Mouse (Mus musculus) midbrain, embryonic 14.5 days (tissue): ENCODE data around the gene Acta2. TPM values are rescaled to one million over a fixed set of nuclear protein-coding genes. Genes with fewer than 3 reads are reported as not detected.
"Not testable (repeated sequence)": the region's sequence is repeated elsewhere in the genome, so short reads cannot be mapped to it uniquely, and the experiment has no call there.

Source experiments
- ATAC-seq: fragments of 200-750 bp; cut with Nextera tagmentation; 2 replicates; pipeline ENCODE4 v1.8.0; 2017; ENCODE audit warnings: moderate number of reproducible peaks, moderate library complexity; ENCODE audit not compliant: low FRiP score, low TSS enrichment
- DNase-seq: peaks from one replicate; pipeline ENCODE4 v3.0.0-alpha.2; 2015
- H3K27ac ChIP-seq: fragments of 300-500 bp; sonication (generic); replicated peaks from 2 replicates; pipeline ENCODE4 v1.5.1; 2014; ENCODE audit warnings: mild to moderate bottlenecking, low read depth, low read length, moderate library complexity
- H3K27me3 ChIP-seq: fragments of 300-500 bp; sonication (generic); 2 replicates; pipeline ENCODE4 v1.6.1; 2014; ENCODE audit warnings: low read length, control low read depth, mixed read lengths; ENCODE audit not compliant: control insufficient read depth, insufficient read depth
- H3K36me3 ChIP-seq: fragments of 300-500 bp; sonication (generic); 2 replicates; pipeline ENCODE4 v1.6.1; 2014; ENCODE audit warnings: low read length, control low read depth; ENCODE audit not compliant: control insufficient read depth, insufficient read depth
- H3K4me1 ChIP-seq: fragments of 300-500 bp; sonication (generic); 2 replicates; pipeline ENCODE4 v1.6.1; 2014; ENCODE audit warnings: mild to moderate bottlenecking, antibody characterized with exemption, low read length, control low read depth; ENCODE audit not compliant: control insufficient read depth, insufficient read depth
- H3K4me2 ChIP-seq: fragments of 300-500 bp; sonication (generic); 2 replicates; pipeline ENCODE4 v1.6.1; 2014; ENCODE audit warnings: mild to moderate bottlenecking, low read length, moderate library complexity
- H3K4me3 ChIP-seq: fragments of 300-500 bp; sonication (generic); replicated peaks from 2 replicates; pipeline ENCODE4 v1.5.1; 2014; ENCODE audit warnings: low read depth, low read length
- H3K9ac ChIP-seq: fragments of 300-500 bp; sonication (generic); replicated peaks from 2 replicates; pipeline ENCODE4 v1.6.1; 2014; ENCODE audit warnings: mild to moderate bottlenecking, low read length, moderate library complexity
- H3K9me3 ChIP-seq: fragments of 300-500 bp; sonication (generic); 2 replicates; pipeline ENCODE4 v1.6.1; 2016; ENCODE audit warnings: low read length, control low read depth, mixed read lengths; ENCODE audit not compliant: control insufficient read depth
- WGBS: fragments of 180-500 bp; shearing (Covaris S2); extraction: QIAGEN DNeasy Blood & Tissue Kit; methylation state at CpG from one replicate; pipeline ENCODE4 v1.1.7; 2014; 5-methylcytosine and 5-hydroxymethylcytosine counted together
- polyA plus RNA-seq: library from polyadenylated mRNA; unstranded; fragments of >200 nt; fragmentation: Nextera tagmentation; extraction: Ambion mirVana; gene quantifications from 2 replicates; pipeline ENCODE4 v1.2.1, GENCODE M21; 2014

Acta2 gene
- polyA plus RNA-seq, 1 experiment from 2014 or later = 11.3 TPM

GRCm38 (mm10) chr19:34209930-34210581, 45.3 kb downstream of the Acta2 start:
- DNase-seq (no peak), ATAC-seq (no peak)
- no peak overlapping the region for H3K9ac ChIP-seq
- 86% methylated on average over 8 of the region's 8 CpGs for WGBS
- H3K36me3 ChIP-seq = no peaks in the 10 kb centered on the region
- H3K27me3 ChIP-seq = no peaks in the 10 kb centered on the region
- H3K9me3 ChIP-seq = no peaks in the 10 kb centered on the region
- H3K4me1 ChIP-seq = no peaks in the 10 kb centered on the region
- H3K4me2 ChIP-seq = no peak overlapping the region
- no peak overlapping the region for H3K27ac ChIP-seq
- no peak overlapping the region for H3K4me3 ChIP-seq

- Histone ChIP-seq H3K4me2 (no peak overlapping the region), H3K4me3 (no peak overlapping the region), H3K4me1 (no peaks in the 10 kb centered on the region), H3K27ac (no peak overlapping the region), H3K27me3 (no peaks in the 10 kb centered on the region), H3K9me3 (no peaks in the 10 kb centered on the region), H3K9ac (no peak overlapping the region), H3K36me3 (no peaks in the 10 kb centered on the region)
- ATAC-seq (no peak), DNase-seq (no peak)
- WGBS = 89% methylated on average over 3 of the region's 3 CpGs
Observed at GRCm38 (mm10) chr19:34209031-34209430, 46.4 kb downstream of the Acta2 start.

DNA sequence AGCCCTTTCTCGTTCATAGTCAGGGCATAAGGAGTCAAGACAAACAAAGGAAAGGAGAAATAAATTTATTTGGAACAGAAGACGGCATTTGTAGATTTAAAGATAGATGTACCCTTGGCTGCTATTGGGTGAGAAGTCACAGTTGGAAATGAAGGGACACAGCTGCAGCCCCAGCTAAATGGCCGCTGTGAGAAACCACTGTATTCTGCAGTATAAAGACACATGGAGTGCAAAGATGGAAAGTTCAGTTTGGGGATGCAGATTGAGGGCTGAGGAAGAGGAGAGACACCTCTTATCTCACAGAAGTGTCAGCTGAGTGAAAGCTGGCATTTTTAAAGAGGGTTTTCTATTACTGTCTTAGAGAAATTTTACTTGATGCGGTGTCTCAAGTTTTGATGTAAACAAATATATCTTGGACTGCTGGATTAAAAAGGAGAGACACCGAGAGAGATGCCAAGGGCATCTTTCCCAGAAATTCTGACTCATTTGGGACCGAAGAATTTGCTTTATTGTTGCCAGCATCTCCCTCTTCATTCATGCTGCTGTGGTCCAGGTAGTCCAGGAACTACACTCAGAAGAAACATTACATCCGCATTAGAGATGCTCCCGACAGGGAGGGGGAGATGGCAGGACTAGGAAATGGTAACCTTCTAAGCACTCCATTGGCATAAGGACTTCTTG, 48.5 kb downstream of the Acta2 start:
- Histone ChIP-seq H3K4me3 (no peak overlapping the region), H3K36me3 (no peaks in the 10 kb centered on the region), H3K27me3 (no peaks in the 10 kb centered on the region), H3K4me1 (no peaks in the 10 kb centered on the region), H3K9me3 (no peaks in the 10 kb centered on the region), H3K4me2 (no peak overlapping the region), H3K9ac (no peak overlapping the region), H3K27ac (no peak overlapping the region)
- DNase-seq = no peak
- no peak for ATAC-seq
- WGBS = 91% methylated on average over 8 of the region's 8 CpGs

- H3K27me3 ChIP-seq, DNase-seq, H3K9ac ChIP-seq, H3K36me3 ChIP-seq, H3K9me3 ChIP-seq, H3K4me3 ChIP-seq, H3K4me2 ChIP-seq, H3K4me1 ChIP-seq, ATAC-seq, H3K27ac ChIP-seq: not testable (repeated sequence)
- 80% methylated on average over 4 of the region's 4 CpGs for WGBS
Observed at GRCm38 (mm10) chr19:34206128-34206527, 49.3 kb downstream of the Acta2 start.

GRCm38 (mm10) chr19:34202668-34203067, 52.7 kb downstream of the Acta2 start:
- no peaks in the 10 kb centered on the region for H3K27me3 ChIP-seq
- H3K36me3 ChIP-seq = no peaks in the 10 kb centered on the region
- no peak overlapping the region for H3K4me2 ChIP-seq
- H3K4me3 ChIP-seq = no peak overlapping the region
- DNase-seq (no peak), ATAC-seq (no peak)
- H3K27ac ChIP-seq = no peak overlapping the region
- no peaks in the 10 kb centered on the region for H3K9me3 ChIP-seq
- no peak overlapping the region for H3K9ac ChIP-seq
- WGBS = 93% methylated on average over 2 of the region's 2 CpGs
- H3K4me1 ChIP-seq = no peaks in the 10 kb centered on the region

- WGBS = 89% methylated on average over 2 of the region's 2 CpGs
Observed at GRCm38 (mm10) chr19:34199488-34199887, 55.9 kb downstream of the Acta2 start.

GRCm38 (mm10) chr19:34198901-34199300, 56.5 kb downstream of the Acta2 start:
- WGBS = 93% methylated on average over 4 of the region's 4 CpGs

More at GRCm38 (mm10) chr19:34199488-34199887, 55.9 kb downstream of the Acta2 start:
- no peaks in the 10 kb centered on the region for H3K36me3 ChIP-seq
- no peak overlapping the region for H3K4me2 ChIP-seq
- H3K9ac ChIP-seq = no peak overlapping the region
- H3K9me3 ChIP-seq = no peaks in the 10 kb centered on the region
- H3K27ac ChIP-seq = no peak overlapping the region
- DNase-seq (no peak), ATAC-seq (no peak)
- no peaks in the 10 kb centered on the region for H3K27me3 ChIP-seq
- H3K4me3 ChIP-seq = no peak overlapping the region
- no peaks in the 10 kb centered on the region for H3K4me1 ChIP-seq

GRCm38 (mm10) chr19:34198066-34198465, 57.3 kb downstream of the Acta2 start:
- H3K36me3 ChIP-seq = no peaks in the 10 kb centered on the region
- no peaks in the 10 kb centered on the region for H3K9me3 ChIP-seq
- WGBS = 93% methylated on average over 1 of the region's 1 CpGs
- peaks cover 5% of the 10 kb centered on the region; the same call in 1 of the 2 replicates for H3K27me3 ChIP-seq
- no peak for DNase-seq
- H3K9ac ChIP-seq = no peak overlapping the region
- no peak overlapping the region for H3K27ac ChIP-seq
- ATAC-seq = no peak
- no peak overlapping the region for H3K4me3 ChIP-seq
- no peak overlapping the region for H3K4me2 ChIP-seq
- no peaks in the 10 kb centered on the region for H3K4me1 ChIP-seq

More at GRCm38 (mm10) chr19:34198901-34199300, 56.5 kb downstream of the Acta2 start:
- Histone ChIP-seq H3K4me2 (no peak overlapping the region), H3K27ac (no peak overlapping the region), H3K9ac (no peak overlapping the region), H3K9me3 (no peaks in the 10 kb centered on the region), H3K4me1 (no peaks in the 10 kb centered on the region), H3K36me3 (no peaks in the 10 kb centered on the region), H3K4me3 (no peak overlapping the region), H3K27me3 (peaks cover 4% of the 10 kb centered on the region; the same call in 1 of the 2 replicates)
- no peak for ATAC-seq
- DNase-seq = no peak

- no peaks in the 10 kb centered on the region for H3K4me1 ChIP-seq
- H3K4me3 ChIP-seq = no peak overlapping the region
- H3K36me3 ChIP-seq = no peaks in the 10 kb centered on the region
- peaks cover 5% of the 10 kb centered on the region; the same call in 1 of the 2 replicates for H3K27me3 ChIP-seq
- DNase-seq (no peak), ATAC-seq (no peak)
- H3K4me2 ChIP-seq = no peak overlapping the region
- WGBS = 79% methylated on average over 2 of the region's 2 CpGs
- no peaks in the 10 kb centered on the region for H3K9me3 ChIP-seq
- no peak overlapping the region for H3K27ac ChIP-seq
- H3K9ac ChIP-seq = no peak overlapping the region
Observed at GRCm38 (mm10) chr19:34195031-34195430, 60.4 kb downstream of the Acta2 start.
